Mouse (Mus musculus): ENCODE measurements around the gene Telo2.
"Not testable (repeated sequence)": the region's sequence is repeated elsewhere in the genome, so short reads cannot be mapped to it uniquely, and the experiment has no call there.

The Telo2 gene

DNA sequence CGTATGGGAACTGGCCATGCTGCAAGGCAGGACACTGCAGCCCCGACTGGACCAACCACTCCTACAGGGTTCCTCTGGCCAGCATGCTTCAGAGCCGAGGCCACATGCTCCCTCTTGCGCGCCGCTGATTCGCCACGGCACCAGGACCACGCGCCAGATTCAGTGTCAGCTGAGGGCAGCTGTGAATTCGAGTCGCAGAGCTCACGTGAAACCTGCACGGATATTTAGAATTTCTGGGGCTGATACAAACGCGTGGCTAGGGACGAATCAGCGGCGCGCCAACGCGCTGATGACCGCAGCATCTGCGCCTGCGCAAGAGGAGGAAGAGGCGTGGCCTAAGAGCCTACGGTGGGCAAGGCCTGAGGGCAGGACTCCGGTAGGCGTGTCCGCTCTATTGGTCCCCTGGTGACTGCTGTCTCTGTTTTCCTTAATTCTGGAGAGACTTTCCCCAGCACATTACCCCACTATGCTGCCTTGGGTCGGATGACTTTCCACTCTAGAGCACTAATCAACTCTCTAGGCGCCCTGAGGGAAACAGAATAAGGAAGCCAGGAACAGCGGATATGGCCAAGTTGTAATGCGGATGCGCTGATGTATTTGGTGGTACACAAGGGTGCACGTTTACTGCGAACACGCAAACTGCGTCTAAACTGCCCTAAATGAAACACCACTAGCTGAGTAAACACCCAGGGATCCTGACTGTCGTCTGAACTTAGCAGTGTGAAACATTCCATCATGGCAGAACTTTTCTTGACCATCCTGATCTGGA, at the start of gene Telo2:
Telo2 (minus strand) TSS at position 304 of the 769 bp plus-strand sequence.
- DNase-seq (ENCODE audit: low spot score) = peak; percentile 88

DNA sequence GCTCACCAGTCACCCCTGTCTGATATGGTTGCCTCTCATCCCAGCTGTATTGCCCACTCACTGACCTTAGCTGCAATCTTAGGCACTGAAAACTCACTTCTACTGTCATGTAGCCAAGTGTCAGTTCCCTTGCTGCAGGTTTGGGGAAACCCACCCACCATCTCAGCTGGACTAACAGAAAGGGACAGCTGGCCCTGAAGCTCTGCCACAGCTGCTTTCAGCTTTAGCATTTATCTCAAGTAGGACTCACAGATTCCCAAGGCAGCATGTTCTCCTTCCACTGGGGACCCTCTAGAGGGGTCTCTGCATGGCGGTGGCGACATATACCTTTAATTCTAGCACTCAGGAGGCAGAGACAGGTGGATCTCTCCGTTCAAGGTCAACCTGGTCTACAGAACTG, 49.0 kb upstream of the Telo2 start:
- DNase-seq (ENCODE audit: low spot score) = no peak

DNA sequence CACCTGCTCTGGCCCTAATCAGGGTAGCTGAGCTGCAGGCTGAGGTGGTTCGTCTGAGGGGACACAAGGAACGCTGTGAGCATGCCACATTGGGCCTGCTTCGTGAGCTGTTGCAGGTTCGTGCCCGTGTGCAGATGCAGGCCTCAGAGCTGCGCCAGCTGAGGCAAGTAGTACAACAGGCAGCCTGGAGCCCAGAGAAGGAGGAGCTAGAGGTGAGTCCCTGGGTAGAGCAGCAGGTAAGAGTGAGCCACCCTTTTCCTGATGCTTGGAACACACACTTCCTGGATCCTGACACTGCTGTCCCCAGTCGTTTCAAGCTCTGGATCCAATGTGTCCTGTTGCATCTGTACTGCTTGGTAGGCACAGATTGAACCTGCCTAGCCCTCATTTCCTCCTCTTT, 47.6 kb upstream of the Telo2 start:
- DNase-seq (ENCODE audit: low spot score) = no peak

DNA sequence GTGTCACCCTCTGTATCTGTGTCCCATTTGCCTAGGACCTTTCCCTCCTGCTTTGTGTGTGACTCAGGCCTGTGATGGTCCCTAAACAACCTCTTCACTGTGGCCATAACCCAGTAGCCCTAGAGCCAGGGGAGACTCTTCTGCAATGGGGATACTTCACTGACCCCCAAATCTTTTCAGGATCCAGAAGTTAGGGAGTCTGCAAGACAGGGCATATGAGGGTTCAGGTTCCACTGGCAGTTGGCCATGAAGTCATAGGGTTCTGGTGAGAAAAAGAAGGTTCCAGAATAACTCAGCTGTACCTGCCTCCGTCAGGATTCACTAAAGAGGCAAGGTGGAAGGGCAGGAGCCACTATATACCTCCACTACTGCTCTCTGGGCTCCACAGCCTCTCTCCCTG, 46.4 kb upstream of the Telo2 start, which contains the start of gene Ccdc154:
Ccdc154 (plus strand) TSS at position 301 of the 400 bp plus-strand sequence.
- DNase-seq (ENCODE audit: low spot score) = no peak

- DNase-seq (ENCODE audit: low spot score) = peak; percentile 12
These were observed 24.2 kb upstream of the Telo2 start for GRCm38 (mm10) chr17:25139960-25140359.

DNA sequence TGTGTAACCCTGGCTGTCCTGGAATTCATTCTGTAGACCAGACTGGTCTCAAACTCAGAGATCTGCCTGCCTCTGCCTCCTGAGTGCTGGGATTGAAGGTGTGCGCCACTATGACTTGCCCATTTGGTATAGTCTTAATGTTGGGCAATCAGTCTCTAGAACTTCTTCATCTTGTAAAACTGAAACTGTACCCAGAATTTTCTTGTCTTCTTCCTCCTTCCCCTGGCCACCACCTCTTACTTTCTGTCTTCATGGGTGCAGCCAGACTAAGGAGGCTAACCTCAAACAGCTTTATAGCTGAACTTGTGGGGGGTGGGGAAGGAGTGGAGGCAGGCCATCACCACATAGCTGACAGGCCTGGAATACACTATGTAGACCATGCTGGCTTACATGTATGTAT, 23.0 kb upstream of the Telo2 start:
- no peak for DNase-seq (ENCODE audit: low spot score)

GRCm38 (mm10) chr17:25135622-25136021, 19.9 kb upstream of the Telo2 start:
- DNase-seq (ENCODE audit: low spot score) = no peak

DNA sequence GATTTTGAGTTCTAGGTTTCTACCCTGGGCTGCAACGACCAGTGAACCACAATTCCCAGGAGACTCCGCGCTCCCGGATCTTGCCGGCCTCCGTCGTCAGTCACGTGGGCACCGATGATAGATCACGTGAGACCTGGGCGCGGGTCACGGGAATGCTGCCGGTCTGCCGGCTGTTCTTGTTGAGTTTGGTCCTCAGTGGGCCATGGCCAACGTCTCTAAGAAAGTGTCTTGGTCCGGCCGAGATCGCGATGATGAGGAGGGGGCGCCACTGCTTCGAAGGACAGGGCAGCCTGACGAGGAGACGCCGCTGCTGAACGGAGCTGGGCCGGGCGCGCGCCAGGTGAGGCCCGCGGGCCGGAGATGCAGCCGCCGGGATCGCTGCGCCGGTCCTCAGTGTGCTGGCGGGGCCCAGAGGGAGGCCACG, 17.5 kb upstream of the Telo2 start, which contains the start of gene Clcn7:
Clcn7 (plus strand) TSS at position 117 of the 424 bp plus-strand sequence.
- peak; percentile 82 for DNase-seq (ENCODE audit: low spot score)

DNA sequence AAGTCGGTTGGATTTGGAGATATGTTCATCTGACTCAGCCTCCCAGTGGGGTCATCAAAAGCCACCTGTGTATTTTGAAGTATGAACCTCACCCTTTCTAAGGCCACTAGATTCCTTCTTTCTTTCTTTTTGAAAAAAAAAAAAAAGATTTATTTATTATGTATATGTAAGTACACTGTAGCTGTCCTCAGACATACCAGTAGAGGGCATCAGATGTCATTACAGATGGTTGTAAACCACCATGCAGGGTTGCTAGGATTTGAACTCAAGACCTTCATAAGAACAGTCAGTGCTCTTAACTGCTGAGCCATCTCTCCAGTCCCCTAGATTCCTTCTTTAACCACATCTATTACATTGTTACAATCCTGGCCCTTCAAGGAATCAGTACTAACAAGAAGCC, 14.3 kb upstream of the Telo2 start:
- DNase-seq (ENCODE audit: low spot score) = no peak

- DNase-seq (ENCODE audit: low spot score) = no peak
These were observed 11.9 kb upstream of the Telo2 start for GRCm38 (mm10) chr17:25127681-25128080.

DNA sequence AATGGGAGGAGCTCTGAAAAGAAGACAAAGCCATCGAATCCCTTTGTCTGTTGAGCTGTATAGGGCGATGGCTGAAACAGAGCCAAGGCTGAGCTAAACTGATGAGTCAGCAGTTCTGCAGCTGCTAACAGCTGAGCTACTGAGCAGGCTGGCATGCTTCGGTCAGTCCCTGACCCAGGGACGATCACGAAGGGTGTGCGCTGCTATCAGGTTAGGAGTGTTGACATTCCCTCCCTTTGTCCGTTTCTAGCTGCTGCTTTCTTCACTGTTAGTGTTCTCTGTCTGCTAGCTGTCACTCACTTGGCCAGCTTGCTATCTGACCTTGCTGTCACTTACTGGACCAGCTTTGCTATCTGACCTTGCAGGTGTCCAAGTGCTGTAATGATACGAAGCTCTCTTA, 11.3 kb upstream of the Telo2 start:
- DNase-seq (ENCODE audit: low spot score) = no peak

DNA sequence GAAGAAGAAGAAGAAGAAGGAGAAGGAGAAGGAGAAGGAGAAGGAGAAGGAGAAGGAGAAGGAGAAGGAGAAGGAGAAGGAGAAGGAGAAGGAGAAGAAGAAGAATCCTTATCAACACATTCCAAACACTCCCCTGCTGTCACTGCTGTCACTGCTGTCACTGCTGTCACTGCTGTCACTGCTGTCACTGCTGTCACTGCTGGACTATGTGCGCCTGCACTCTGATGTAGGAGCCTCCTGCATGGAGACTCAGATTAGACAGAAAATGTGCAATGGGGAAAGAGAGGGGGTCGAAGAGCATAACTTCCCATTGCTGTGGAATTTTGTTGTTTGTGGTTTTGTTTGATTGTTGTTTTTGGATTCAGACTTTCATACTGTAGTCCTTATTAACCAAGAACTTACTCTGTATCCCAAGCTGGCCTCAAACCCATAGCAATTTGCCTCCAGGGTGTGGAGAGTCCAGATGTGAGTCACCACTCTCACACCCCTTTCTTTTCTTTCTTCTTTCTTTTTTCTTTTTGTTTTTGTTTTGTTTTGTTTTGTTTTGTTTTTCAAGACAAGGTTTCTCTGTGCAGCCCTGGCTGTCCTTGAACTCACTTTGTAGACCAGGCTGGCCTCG, 9.8 kb upstream of the Telo2 start:
- not testable (repeated sequence) for DNase-seq (ENCODE audit: low spot score)

DNA sequence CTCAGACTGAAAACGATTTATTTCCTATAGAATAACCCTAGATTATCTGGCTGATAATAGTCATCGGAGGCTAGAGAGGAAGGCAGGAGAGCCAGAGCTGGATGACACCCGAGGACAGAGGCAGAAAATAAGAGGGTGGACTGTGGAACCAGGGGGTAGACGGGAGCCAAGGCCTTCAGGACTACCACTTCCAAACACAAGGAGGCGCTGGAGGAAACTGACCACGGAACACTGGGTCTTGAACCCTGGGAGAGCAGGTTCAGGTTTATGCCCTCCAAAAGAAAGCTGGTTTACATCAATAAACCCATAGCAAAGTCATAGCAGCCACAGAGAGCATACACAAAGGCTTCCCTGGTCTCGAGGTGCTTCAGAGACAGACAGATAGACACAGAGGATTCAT, 8.2 kb upstream of the Telo2 start:
- DNase-seq (ENCODE audit: low spot score) = peak; percentile 45

DNA sequence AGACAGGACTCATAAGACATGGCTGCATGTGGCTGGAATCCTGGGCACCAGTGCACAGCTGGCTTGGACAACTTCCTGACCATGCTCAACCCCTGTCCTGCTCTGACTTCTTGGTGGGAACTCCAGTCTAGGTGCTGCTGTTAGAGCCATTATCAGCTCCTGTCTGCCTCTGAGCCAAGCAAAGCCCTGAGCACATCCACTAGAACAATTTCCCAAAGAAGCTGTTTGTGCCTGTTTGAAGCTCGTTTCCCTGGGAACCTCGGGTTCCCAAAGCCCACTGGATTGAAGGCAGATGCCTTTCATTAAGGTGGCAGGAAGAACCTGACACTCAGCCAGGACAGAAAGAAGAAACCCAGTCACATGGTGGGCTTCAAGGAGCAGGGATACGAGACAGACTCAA, 4.6 kb upstream of the Telo2 start, which contains the start of gene Ptx4:
Ptx4 (plus strand) TSS at position 355 of the 400 bp plus-strand sequence.
- DNase-seq (ENCODE audit: low spot score) = no peak

GRCm38 (mm10) chr17:25117263-25117662, 1.5 kb upstream of the Telo2 start:
- peak; percentile 53 for DNase-seq (ENCODE audit: low spot score)

GRCm38 (mm10) chr17:25114908-25115645, 690 bp downstream of the Telo2 start:
- no peak for DNase-seq (ENCODE audit: low spot score)

DNA sequence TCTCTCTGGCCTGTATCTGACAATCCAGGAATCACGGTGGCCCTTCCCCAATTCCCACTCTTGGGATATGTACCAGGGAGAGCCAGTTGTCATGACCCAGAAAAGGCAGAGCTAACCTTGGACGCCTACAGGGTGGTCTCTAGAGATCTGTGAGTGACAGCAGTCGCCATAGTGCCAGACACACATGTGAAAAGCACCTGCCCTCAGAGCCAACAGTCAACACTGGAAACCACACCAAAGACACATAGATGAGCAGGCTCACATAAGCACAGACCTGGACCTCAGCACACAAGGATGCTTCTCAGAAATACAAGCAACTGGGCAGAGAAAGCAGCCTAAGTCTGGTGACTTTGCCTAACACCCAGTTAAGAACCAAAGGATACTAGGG, 3.4 kb downstream of the Telo2 start:
- DNase-seq (ENCODE audit: low spot score) = no peak

DNA sequence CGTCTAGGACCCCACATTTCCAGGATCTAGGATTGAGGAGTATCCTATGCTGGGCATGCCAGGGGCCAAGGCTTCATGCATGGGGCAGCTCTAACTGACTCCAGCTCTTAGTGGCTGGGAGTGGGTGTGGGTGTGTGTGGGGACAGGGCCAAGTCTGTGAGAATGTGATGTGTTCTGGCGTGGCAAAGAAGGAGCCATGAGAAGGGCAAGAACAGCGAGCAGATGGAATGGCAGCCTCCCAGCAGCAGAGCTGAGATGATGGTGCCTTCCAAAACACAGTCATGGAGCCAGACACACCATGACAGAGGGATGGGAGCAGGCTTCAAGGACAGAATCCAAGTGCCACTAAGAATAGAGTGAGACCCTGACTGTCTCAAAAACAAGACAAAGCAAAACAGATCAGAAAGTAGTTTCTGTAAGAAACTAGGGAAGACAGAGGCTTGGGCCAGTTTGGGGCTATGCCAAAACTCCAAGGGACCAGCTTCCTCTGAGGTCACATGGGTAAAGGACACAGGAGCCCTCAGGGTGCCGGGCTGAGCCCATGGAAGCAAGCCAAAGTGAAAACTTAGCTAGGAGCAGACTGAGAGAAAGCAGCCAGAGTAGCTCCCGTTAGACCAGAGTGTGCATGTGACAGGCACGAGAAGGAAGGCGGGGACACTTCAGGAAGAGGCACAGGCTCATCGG, 3.9 kb downstream of the Telo2 start:
- no peak for DNase-seq (ENCODE audit: low spot score)

- no peak for DNase-seq (ENCODE audit: low spot score)
These were observed 4.5 kb downstream of the Telo2 start for GRCm38 (mm10) chr17:25111220-25111619.

DNA sequence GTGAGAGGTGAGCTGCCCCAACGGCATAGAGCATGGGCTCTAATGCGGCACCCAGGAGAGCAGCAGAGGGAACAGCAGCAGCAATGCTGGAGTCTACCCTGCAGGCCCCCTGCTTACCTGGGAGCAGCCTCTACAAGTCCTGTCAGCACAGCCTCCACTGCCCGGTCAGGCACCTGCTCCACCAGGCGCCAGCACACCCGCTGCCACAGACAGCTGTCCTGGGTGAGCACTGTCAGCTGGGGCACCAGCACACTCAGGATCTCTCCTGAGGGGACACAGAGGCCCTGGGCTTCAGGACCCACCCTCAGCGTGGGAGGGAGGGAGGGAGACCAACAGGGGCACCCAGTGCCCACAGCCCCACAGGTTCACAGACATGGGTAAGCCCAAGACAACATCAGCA, 5.2 kb downstream of the Telo2 start:
- no peak for DNase-seq (ENCODE audit: low spot score)

DNA sequence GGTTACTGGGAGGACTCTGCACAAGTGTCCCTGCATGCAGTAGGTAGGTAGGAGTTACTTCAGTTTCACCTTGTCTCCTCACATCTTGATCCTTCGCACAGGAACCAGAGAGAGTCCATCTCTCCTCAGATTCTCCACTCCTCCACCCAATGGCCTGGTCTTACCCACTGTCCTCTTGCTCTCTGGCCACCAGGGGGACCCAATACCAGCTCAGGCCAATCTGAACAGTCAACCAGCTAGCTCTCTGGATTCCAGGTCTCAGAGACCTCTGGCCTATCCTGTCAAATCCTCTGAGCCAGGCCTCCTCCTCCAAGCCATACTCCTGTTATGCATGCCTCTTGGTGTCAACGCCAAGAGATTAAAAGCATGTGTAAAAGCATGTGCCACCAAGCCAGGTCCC, 6.2 kb downstream of the Telo2 start:
- DNase-seq (ENCODE audit: low spot score) = no peak

GRCm38 (mm10) chr17:25107786-25108185, 8.0 kb downstream of the Telo2 start:
- DNase-seq (ENCODE audit: low spot score) = no peak
